ENCODE assay signal across 8 mouse cellular contexts in the genomic region with DNA sequence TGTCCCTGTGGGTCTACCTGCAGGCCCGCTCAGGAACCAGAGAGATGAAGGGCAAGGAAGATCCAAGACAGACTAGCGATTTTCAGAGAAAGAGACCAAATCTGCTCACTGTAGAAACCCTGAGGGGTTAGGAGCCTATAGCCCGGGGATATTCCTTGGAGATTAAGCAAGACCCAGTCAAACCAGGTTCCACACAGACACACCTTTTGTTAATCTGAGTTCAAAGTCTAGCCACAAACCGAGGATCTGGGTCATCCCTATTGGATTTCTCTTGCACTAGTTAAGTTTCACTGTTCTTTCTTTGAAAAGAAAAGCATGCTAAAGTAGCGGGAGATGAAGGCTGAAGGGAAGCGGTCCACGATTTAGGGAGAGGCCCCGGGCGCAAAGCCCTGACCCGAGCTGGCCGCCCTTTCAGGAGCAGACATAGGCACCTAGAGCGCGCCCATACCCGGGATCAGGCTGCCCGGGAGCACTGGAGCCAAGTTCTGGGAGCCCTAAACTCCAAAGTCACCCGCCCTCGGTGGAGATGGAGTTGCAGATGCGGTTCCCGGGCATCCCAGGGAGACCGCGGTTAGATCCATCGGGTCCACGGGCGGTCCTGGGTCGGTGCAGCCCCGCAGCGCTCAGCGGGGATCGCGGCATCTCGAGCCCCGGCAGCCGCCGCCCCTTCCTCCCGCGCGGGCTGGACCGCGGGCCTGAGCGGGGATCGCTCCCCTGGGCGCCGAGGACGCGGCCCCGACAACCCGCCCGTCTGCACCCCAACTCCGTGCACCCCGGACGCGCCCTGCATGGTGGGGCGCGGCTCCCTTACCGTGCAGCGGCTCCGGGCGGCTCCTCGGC. TPM values are rescaled to one million over a fixed set of nuclear protein-coding genes. Genes with fewer than 3 reads are reported as not detected.
DNase-seq lines count a peak whose midpoint lies in the region; ATAC-seq lines count a peak whose summit lies in the region.

No protein-coding gene starts in this region.

- H3K9ac ChIP-seq in heart, embryonic 11.5 days (ENCODE audit: low read depth, low read length) = peak overlapping the region; percentile 93
- peak overlapping the region; percentile 69 for H3K9ac ChIP-seq in midbrain, embryonic 14.5 days (replicated peaks; ENCODE audit: low read length)

- H3K36me3 ChIP-seq in heart, embryonic 11.5 days (ENCODE audit: control insufficient read depth, insufficient read depth, low read length) = no peaks in the 10 kb centered on the region
- peaks cover 15% of the 10 kb centered on the region for H3K36me3 ChIP-seq in limb, embryonic 10.5 days
- no peaks in the 10 kb centered on the region for H3K36me3 ChIP-seq in midbrain, embryonic 14.5 days (ENCODE audit: control insufficient read depth, insufficient read depth, low read length)

- no peaks in the 10 kb centered on the region for H3K27me3 ChIP-seq in heart, embryonic 11.5 days (ENCODE audit: control insufficient read depth, insufficient read depth, low read length)
- H3K27me3 ChIP-seq in limb, embryonic 10.5 days (ENCODE audit: low read depth, poor library complexity, severe bottlenecking) = no peaks in the 10 kb centered on the region
- H3K27me3 ChIP-seq in midbrain, embryonic 14.5 days (ENCODE audit: control insufficient read depth, insufficient read depth, low read length) = no peaks in the 10 kb centered on the region

- peak overlapping the region; percentile 78 for H3K27ac ChIP-seq in heart, embryonic 11.5 days (ENCODE audit: low read depth, low read length)
- H3K27ac ChIP-seq in limb, embryonic 10.5 days = peak overlapping the region; percentile 99
- H3K27ac ChIP-seq in midbrain, embryonic 14.5 days (replicated peaks; ENCODE audit: low read depth, low read length) = no peak overlapping the region

- no peaks in the 10 kb centered on the region for H3K9me3 ChIP-seq in heart, embryonic 11.5 days (replicated peaks; ENCODE audit: control insufficient read depth, low read length)
- no peaks in the 10 kb centered on the region for H3K9me3 ChIP-seq in limb, embryonic 10.5 days (replicated peaks)
- no peaks in the 10 kb centered on the region for H3K9me3 ChIP-seq in midbrain, embryonic 14.5 days (ENCODE audit: control insufficient read depth, low read length)

- H3K4me1 ChIP-seq in heart, embryonic 11.5 days (ENCODE audit: control insufficient read depth, insufficient read depth, low read length) = peaks cover 6% of the 10 kb centered on the region; the same call in 1 of the 2 replicates
- H3K4me1 ChIP-seq in limb, embryonic 10.5 days = peaks cover 51% of the 10 kb centered on the region
- H3K4me1 ChIP-seq in midbrain, embryonic 14.5 days (ENCODE audit: control insufficient read depth, insufficient read depth, low read length) = 0 out of 2 replicates have a peak, but pooled peaks cover 9% of the 10 kb centered on the region

- WGBS in heart, embryonic 11.5 days (ENCODE audit: insufficient replicate concordance) = 2% methylated on average over 59 of the region's 59 CpGs
- WGBS in limb, embryonic 10.5 days = 2% methylated on average over 59 of the region's 59 CpGs
- 1% methylated on average over 58 of the region's 59 CpGs for WGBS in midbrain, embryonic 14.5 days

- peak; percentile 27; the same call in 1 of the 2 replicates for ATAC-seq in heart, embryonic 11.5 days (replicated peaks; ENCODE audit: insufficient number of reproducible peaks, low FRiP score, low TSS enrichment)
- peak; percentile 55 for ATAC-seq in midbrain, embryonic 14.5 days (ENCODE audit: low FRiP score, low TSS enrichment)

- peak overlapping the region; percentile 86 for H3K4me3 ChIP-seq in heart, embryonic 11.5 days (ENCODE audit: low read depth, low read length)
- peak overlapping the region; percentile 96 for H3K4me3 ChIP-seq in limb, embryonic 10.5 days
- H3K4me3 ChIP-seq in midbrain, embryonic 14.5 days (replicated peaks; ENCODE audit: low read depth, low read length) = peak overlapping the region; percentile 64

- peak; percentile 58 for DNase-seq in adrenal gland, postnatal 10 days
- no peak for DNase-seq in adrenal gland, adult 2 months
- peak; percentile 15 for DNase-seq in spleen, adult 12 weeks (ENCODE audit: low spot score)
- DNase-seq in spleen, postnatal 36 days (ENCODE audit: low spot score in 2 of 2) = no peak
- peak; percentile 72 for DNase-seq in limb, embryonic 10.5 days (ENCODE audit: low spot score)
- peak; percentile 48 for DNase-seq in midbrain, embryonic 14.5 days
- DNase-seq in layer of hippocampus, postnatal 14 days (ENCODE audit: low spot score in 2 of 2) = no peak

- peak overlapping the region; percentile 92 for H3K4me2 ChIP-seq in heart, embryonic 11.5 days
- H3K4me2 ChIP-seq in midbrain, embryonic 14.5 days (ENCODE audit: low read length) = peak overlapping the region; percentile 98

RNA-seq across cellular contexts. Expression of gene Wipf1, which starts 0.8 kb away (rescaled TPM):
- 10 to 100 TPM; 21.1 to 21.3 TPM for total RNA-seq in adrenal gland, postnatal 10 days (2021)
- total RNA-seq in adrenal gland, adult 2 months (2021) = 10 to 100 TPM; 13.4 to 19.7 TPM
- polyA plus RNA-seq in adrenal gland, adult 2 months (2012; rRNA removed) = 16.8 and 17.4 TPM in 2 replicates
- 6.3 and 7.8 TPM in 2 replicates for polyA plus RNA-seq in heart, embryonic 11.5 days (2014; fragmentation: Nextera tagmentation; extraction: Ambion mirVana)
- polyA plus RNA-seq in limb, embryonic 10.5 days (2016; fragmentation: Nextera tagmentation; extraction: Ambion mirVana) = 13.3 and 14.2 TPM in 2 replicates
- 1.7 and 2.8 TPM in 2 replicates for polyA plus RNA-seq in midbrain, embryonic 14.5 days (2014; fragmentation: Nextera tagmentation; extraction: Ambion mirVana)
- total RNA-seq in layer of hippocampus, postnatal 14 days (2021) = 10 to 100 TPM; 12.0 to 12.8 TPM

RNA-seq across cellular contexts. Expression of gene Chrna1, which starts 51.4 kb away (rescaled TPM):
- total RNA-seq in adrenal gland, postnatal 10 days (2021) = 1 to 10 TPM in 1 of 2 experiments, under 1 TPM in 1; 0.39 to 1.6 TPM
- not detected for total RNA-seq in adrenal gland, adult 2 months (2021)
- polyA plus RNA-seq in adrenal gland, adult 2 months (2012; rRNA removed) = 0.02 TPM in 1 of 2 replicates, not detected in the other
- 0.15 and 0.33 TPM in 2 replicates for polyA plus RNA-seq in heart, embryonic 11.5 days (2014; fragmentation: Nextera tagmentation; extraction: Ambion mirVana)
- 2.3 and 3.9 TPM in 2 replicates for polyA plus RNA-seq in limb, embryonic 10.5 days (2016; fragmentation: Nextera tagmentation; extraction: Ambion mirVana)
- 0.18 and 0.20 TPM in 2 replicates for polyA plus RNA-seq in midbrain, embryonic 14.5 days (2014; fragmentation: Nextera tagmentation; extraction: Ambion mirVana)
- total RNA-seq in layer of hippocampus, postnatal 14 days (2021) = under 1 TPM; 0.16 to 0.33 TPM

Comparison
In these comparisons a context has a peak if more than half of its experiments do, and no peak if none do; other contexts are left out.
1. DNase-seq: peak in adrenal gland, postnatal 10 days (single experiment), spleen, adult 12 weeks (single experiment), limb, embryonic 10.5 days (single experiment) and midbrain, embryonic 14.5 days (single experiment); none in adrenal gland, adult 2 months (single experiment), spleen, postnatal 36 days (0 of 2) and layer of hippocampus, postnatal 14 days (0 of 2).
2. Peak in every context shown above with its lines, with median percentiles within 50 percentile points of each other: H3K4me3 ChIP-seq.